ENCODE assay signal across 8 mouse cellular contexts in the genomic region with DNA sequence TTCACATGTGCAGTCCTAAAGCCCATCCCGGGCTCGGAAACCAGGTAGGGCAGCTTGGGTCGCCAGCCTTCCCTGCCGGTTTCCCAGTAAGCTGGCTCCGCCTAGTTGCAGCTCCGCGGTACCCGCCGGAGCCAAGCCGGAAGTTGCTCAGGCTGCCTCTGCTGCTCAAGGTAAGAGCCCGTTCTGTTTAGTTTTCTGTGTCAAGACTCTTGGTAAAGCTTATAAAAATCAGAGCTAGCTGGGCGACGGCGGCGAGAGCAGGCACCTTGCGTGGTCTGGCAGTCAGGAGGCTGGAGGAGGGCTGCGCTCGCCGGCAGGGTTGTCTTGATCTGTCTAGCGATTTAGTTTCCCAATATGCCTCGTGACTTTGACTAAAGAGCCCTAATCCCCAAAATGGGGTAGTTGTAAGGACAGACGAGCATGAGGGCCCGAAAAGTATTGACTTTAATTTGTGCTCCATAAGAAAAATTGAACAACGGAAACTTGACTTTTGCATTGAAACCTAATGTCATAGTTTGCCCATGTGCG. TPM values are rescaled to one million over a fixed set of nuclear protein-coding genes. Genes with fewer than 3 reads are reported as not detected.
A peak's percentile ranks its signal among the peaks of the same experiment; 100 is the strongest.
DNase-seq lines count a peak whose midpoint lies in the region; ATAC-seq and TF ChIP-seq lines count a peak whose summit lies in the region.

No protein-coding gene starts in this region.

- no peak for TF ChIP-seq POLR2A in kidney, adult 2 months (IDR thresholded peaks at IDR 0.05; ENCODE audit: low read depth, low read length)
- TF ChIP-seq POLR2A in small intestine, adult 2 months (IDR thresholded peaks at IDR 0.05; ENCODE audit: low read depth, low read length) = peak; percentile 71

- DNase-seq in 3134 (ENCODE audit: extremely low read depth, insufficient read length, low spot score) = peak; percentile 91
- DNase-seq in adrenal gland, adult 8-10 months = peak; percentile 47
- peak; percentile 74 for DNase-seq in embryonic facial prominence, embryonic 11.5 days (ENCODE audit: low spot score)
- DNase-seq in heart, adult 8-10 months (ENCODE audit: low spot score) = peak; percentile 35
- DNase-seq in kidney, adult 2 months = peak; percentile 87
- peak; percentile 81 for DNase-seq in midbrain, embryonic 14.5 days

- no peaks in the 10 kb centered on the region for H3K4me1 ChIP-seq in embryonic facial prominence, embryonic 11.5 days (ENCODE audit: control insufficient read depth, insufficient read depth, low read length)
- peaks cover 12% of the 10 kb centered on the region; the same call in 1 of the 2 replicates for H3K4me1 ChIP-seq in kidney, adult 2 months (ENCODE audit: control insufficient read depth, insufficient read depth, low read length)
- peaks cover 4% of the 10 kb centered on the region for H3K4me1 ChIP-seq in limb, embryonic 13.5 days
- H3K4me1 ChIP-seq in midbrain, embryonic 14.5 days (ENCODE audit: control insufficient read depth, insufficient read depth, low read length) = no peaks in the 10 kb centered on the region
- peaks cover 3% of the 10 kb centered on the region; the same call in 1 of the 2 replicates for H3K4me1 ChIP-seq in small intestine, adult 2 months (ENCODE audit: control insufficient read depth, insufficient read depth, insufficient read length, low read length)

- no peaks in the 10 kb centered on the region for H3K9me3 ChIP-seq in embryonic facial prominence, embryonic 11.5 days (replicated peaks; ENCODE audit: control insufficient read depth, low read length)
- no peaks in the 10 kb centered on the region for H3K9me3 ChIP-seq in limb, embryonic 13.5 days
- H3K9me3 ChIP-seq in midbrain, embryonic 14.5 days (ENCODE audit: control insufficient read depth, low read length) = no peaks in the 10 kb centered on the region

- H3K4me2 ChIP-seq in embryonic facial prominence, embryonic 11.5 days (ENCODE audit: low read depth, low read length) = peak overlapping the region; percentile 83
- H3K4me2 ChIP-seq in limb, embryonic 13.5 days (replicated peaks) = peak overlapping the region; percentile 79
- H3K4me2 ChIP-seq in midbrain, embryonic 14.5 days (ENCODE audit: low read length) = peak overlapping the region; percentile 90

- no peaks in the 10 kb centered on the region for H3K36me3 ChIP-seq in embryonic facial prominence, embryonic 11.5 days (replicated peaks; ENCODE audit: control insufficient read depth, insufficient read depth, low read depth, low read length)
- H3K36me3 ChIP-seq in kidney, adult 2 months (ENCODE audit: control insufficient read depth, insufficient read depth, low read length) = no peaks in the 10 kb centered on the region
- H3K36me3 ChIP-seq in limb, embryonic 13.5 days = no peaks in the 10 kb centered on the region
- no peaks in the 10 kb centered on the region for H3K36me3 ChIP-seq in midbrain, embryonic 14.5 days (ENCODE audit: control insufficient read depth, insufficient read depth, low read length)
- H3K36me3 ChIP-seq in small intestine, adult 2 months (ENCODE audit: control insufficient read depth, insufficient read depth, low read length) = 0 out of 2 replicates have a peak, but pooled peaks cover 1% of the 10 kb centered on the region

- no peaks in the 10 kb centered on the region for H3K27me3 ChIP-seq in embryonic facial prominence, embryonic 11.5 days (ENCODE audit: control insufficient read depth, insufficient read depth, low read length)
- no peaks in the 10 kb centered on the region for H3K27me3 ChIP-seq in kidney, adult 2 months (replicated peaks; ENCODE audit: control insufficient read depth, insufficient read depth, low read length)
- H3K27me3 ChIP-seq in limb, embryonic 13.5 days = no peaks in the 10 kb centered on the region
- no peaks in the 10 kb centered on the region for H3K27me3 ChIP-seq in midbrain, embryonic 14.5 days (ENCODE audit: control insufficient read depth, insufficient read depth, low read length)
- H3K27me3 ChIP-seq in small intestine, adult 2 months (ENCODE audit: control insufficient read depth, insufficient read depth, low read length) = no peaks in the 10 kb centered on the region

- WGBS in embryonic facial prominence, embryonic 11.5 days = 3% methylated on average over 25 of the region's 25 CpGs
- WGBS in kidney, adult 2 months = under 1% methylated on average over 25 of the region's 25 CpGs
- 4% methylated on average over 25 of the region's 25 CpGs for WGBS in limb, embryonic 13.5 days
- WGBS in midbrain, embryonic 14.5 days = 2% methylated on average over 25 of the region's 25 CpGs
- under 1% methylated on average over 25 of the region's 25 CpGs for WGBS in small intestine, adult 2 months

- H3K4me3 ChIP-seq in embryonic facial prominence, embryonic 11.5 days (ENCODE audit: low read depth, low read length) = peak overlapping the region; percentile 50
- peak overlapping the region; percentile 74 for H3K4me3 ChIP-seq in kidney, adult 2 months (ENCODE audit: insufficient read depth, low read depth, low read length)
- H3K4me3 ChIP-seq in limb, embryonic 13.5 days = peak overlapping the region; percentile 60
- peak overlapping the region; percentile 48 for H3K4me3 ChIP-seq in midbrain, embryonic 14.5 days (replicated peaks; ENCODE audit: low read depth, low read length)
- peak overlapping the region; percentile 97 for H3K4me3 ChIP-seq in small intestine, adult 2 months (ENCODE audit: low read depth, low read length)

- 0 out of 2 replicates have a peak overlapping the region, but pooled peaks have one; percentile 2 for H3K27ac ChIP-seq in embryonic facial prominence, embryonic 11.5 days (replicated peaks; ENCODE audit: low read depth, low read length)
- H3K27ac ChIP-seq in kidney, adult 2 months (ENCODE audit: insufficient read depth, low read depth, low read length) = peak overlapping the region; percentile 92
- peak overlapping the region; percentile 63; the same call in 1 of the 2 replicates for H3K27ac ChIP-seq in limb, embryonic 13.5 days
- no peak overlapping the region for H3K27ac ChIP-seq in midbrain, embryonic 14.5 days (replicated peaks; ENCODE audit: low read depth, low read length)
- H3K27ac ChIP-seq in small intestine, adult 2 months (ENCODE audit: insufficient read depth, low read depth, low read length) = peak overlapping the region; percentile 79

- 0 out of 2 replicates have a peak, but pooled peaks have one; percentile 1 for TF ChIP-seq CTCF in kidney, adult 2 months (conservative IDR thresholded peaks at IDR 0.05; ENCODE audit: insufficient read depth, insufficient read length, low read depth, low read length)
- no peak for TF ChIP-seq CTCF in small intestine, adult 2 months (IDR thresholded peaks at IDR 0.05; ENCODE audit: extremely low read depth, insufficient read length, insufficient replicate concordance, low read depth, low read length)

- H3K9ac ChIP-seq in embryonic facial prominence, embryonic 11.5 days (replicated peaks; ENCODE audit: low read length) = peak overlapping the region; percentile 64
- peak overlapping the region; percentile 62 for H3K9ac ChIP-seq in limb, embryonic 13.5 days
- peak overlapping the region; percentile 51 for H3K9ac ChIP-seq in midbrain, embryonic 14.5 days (replicated peaks; ENCODE audit: low read length)

- peak; percentile 61 for ATAC-seq in embryonic facial prominence, embryonic 11.5 days (replicated peaks; ENCODE audit: insufficient number of reproducible peaks, low FRiP score, low TSS enrichment, low read depth)
- peak; percentile 78 for ATAC-seq in limb, embryonic 13.5 days (ENCODE audit: low FRiP score, low read depth)
- peak; percentile 63; the same call in 1 of the 2 replicates for ATAC-seq in midbrain, embryonic 14.5 days (ENCODE audit: low FRiP score, low TSS enrichment)

RNA-seq across cellular contexts. Expression of a gene that starts 2.3 kb away (rescaled TPM):
- 10 to 100 TPM in 2 of 4 experiments, 1 to 10 TPM in 2; 6.2 to 25.3 (median 16.2) TPM for total RNA-seq in adrenal gland, adult 8-10 months (2022)
- polyA plus RNA-seq in embryonic facial prominence, embryonic 11.5 days (2014; fragmentation: Nextera tagmentation; extraction: Ambion mirVana) = 10.6 and 11.6 TPM in 2 replicates
- total RNA-seq in heart, adult 8-10 months (2022) = 1 to 10 TPM; 2.3 to 4.7 (median 3.9) TPM
- 49.7 and 62.7 TPM in 2 replicates for polyA plus RNA-seq in kidney, adult 2 months (2012; rRNA removed)
- polyA plus RNA-seq in limb, embryonic 13.5 days (2015; fragmentation: Nextera tagmentation; extraction: Ambion mirVana) = 10.9 and 11.4 TPM in 2 replicates
- polyA plus RNA-seq in midbrain, embryonic 14.5 days (2014; fragmentation: Nextera tagmentation; extraction: Ambion mirVana) = 4.0 and 5.6 TPM in 2 replicates
- 19.5 and 23.1 TPM in 2 replicates for polyA plus RNA-seq in small intestine, adult 2 months (2012; rRNA removed)

RNA-seq across cellular contexts. Expression of a gene that starts 53.6 kb away (rescaled TPM):
- 10 to 100 TPM; 49.9 to 75.6 (median 62.3) TPM for total RNA-seq in adrenal gland, adult 8-10 months (2022)
- 14.7 and 15.6 TPM in 2 replicates for polyA plus RNA-seq in embryonic facial prominence, embryonic 11.5 days (2014; fragmentation: Nextera tagmentation; extraction: Ambion mirVana)
- total RNA-seq in heart, adult 8-10 months (2022) = 100 to 1,000 TPM; 187 to 207 (median 200) TPM
- polyA plus RNA-seq in kidney, adult 2 months (2012; rRNA removed) = 12.7 and 13.6 TPM in 2 replicates
- 20.3 and 21.1 TPM in 2 replicates for polyA plus RNA-seq in limb, embryonic 13.5 days (2015; fragmentation: Nextera tagmentation; extraction: Ambion mirVana)
- 12.3 and 17.4 TPM in 2 replicates for polyA plus RNA-seq in midbrain, embryonic 14.5 days (2014; fragmentation: Nextera tagmentation; extraction: Ambion mirVana)
- polyA plus RNA-seq in small intestine, adult 2 months (2012; rRNA removed) = 1.6 and 1.9 TPM in 2 replicates

Comparison
In these comparisons a context has a peak if more than half of its experiments do, and no peak if none do; other contexts are left out.
1. DNase-seq: peak in every context shown above with its lines; median percentile 91 in 3134; 87 in kidney, adult 2 months; 81 in midbrain, embryonic 14.5 days; 74 in embryonic facial prominence, embryonic 11.5 days; 47 in adrenal gland, adult 8-10 months; 35 in heart, adult 8-10 months.